Mouse (Mus musculus) hindbrain, embryonic 10.5 days (tissue): ENCODE data around the gene Lrrc74a. TPM values are rescaled to one million over a fixed set of nuclear protein-coding genes. Genes with fewer than 3 reads are reported as not detected.

Experiments
- DNase-seq: peaks from one replicate; pipeline ENCODE4 v3.0.0-alpha.2; 2017; ENCODE audit warnings: low spot score
- H3K27ac ChIP-seq: fragments of 300-500 bp; sonication (generic); 2 replicates; pipeline ENCODE4 v1.5.1; 2016; ENCODE audit warnings: mild to moderate bottlenecking, moderate library complexity
- H3K27me3 ChIP-seq: fragments of 300-500 bp; sonication (generic); 2 replicates; pipeline ENCODE4 v1.6.1; 2016; ENCODE audit warnings: mild to moderate bottlenecking; ENCODE audit not compliant: poor library complexity, insufficient read depth, severe bottlenecking
- H3K36me3 ChIP-seq: fragments of 300-500 bp; sonication (generic); 2 replicates; pipeline ENCODE4 v1.6.1; 2016; ENCODE audit warnings: mild to moderate bottlenecking, moderate library complexity
- H3K4me1 ChIP-seq: fragments of 300-500 bp; sonication (generic); replicated peaks from 2 replicates; pipeline ENCODE4 v1.6.1; 2016; ENCODE audit warnings: mild to moderate bottlenecking
- H3K4me3 ChIP-seq: fragments of 300-500 bp; sonication (generic); 2 replicates; pipeline ENCODE4 v1.5.1; 2016; ENCODE audit warnings: mild to moderate bottlenecking, moderate library complexity
- H3K9me3 ChIP-seq: fragments of 300-500 bp; sonication (generic); 2 replicates; pipeline ENCODE4 v1.6.1; 2016; ENCODE audit warnings: mild to moderate bottlenecking, moderate library complexity
- WGBS: fragments of 180-500 bp; shearing (Covaris S2); methylation state at CpG from one replicate; pipeline ENCODE4 v1.1.7; 2016; 5-methylcytosine and 5-hydroxymethylcytosine counted together
- polyA plus RNA-seq: library from polyadenylated mRNA; unstranded; fragments of >200 nt; fragmentation: Nextera tagmentation; extraction: Ambion mirVana; gene quantifications from 2 replicates; pipeline ENCODE4 v1.2.1, GENCODE M21; 2016

The Lrrc74a gene
- polyA plus RNA-seq, 1 experiment from 2014 or later, result not detected

GRCm38 (mm10) chr12:86726120-86726640 is 8.0 kb upstream of the Lrrc74a start, which contains the start of gene Angel1:
TSS of gene Angel1 (minus strand) at chr12:86726460.
- Histone ChIP-seq H3K4me1 (peaks cover 25% of the 10 kb centered on the region), H3K27ac (peak within 1 kb of the TSS; percentile 89)
- WGBS, result under 1% methylated on average over 44 of the region's 44 CpGs

GRCm38 (mm10) chr12:86761036-86761435 is 26.9 kb downstream of the Lrrc74a start:
- Histone ChIP-seq H3K9me3 (peaks cover 6% of the 10 kb centered on the region; the same call in 1 of the 2 replicates), H3K4me1 (no peaks in the 10 kb centered on the region), H3K27me3 (no peaks in the 10 kb centered on the region), H3K27ac (no peak overlapping the region), H3K4me3 (no peak overlapping the region), H3K36me3 (no peaks in the 10 kb centered on the region)
- whole genome bisulfite sequencing, result 74% methylated on average over 13 of the region's 13 CpGs
- no peak for DNase-seq

More at GRCm38 (mm10) chr12:86726120-86726640, 8.0 kb upstream of the Lrrc74a start, which contains the start of gene Angel1:
- Histone ChIP-seq H3K4me3 (peak within 1 kb of the TSS; percentile 84), H3K9me3 (no peaks in the 10 kb centered on the region), H3K36me3 (peaks cover 4% of the 10 kb centered on the region; the same call in 1 of the 2 replicates), H3K27me3 (no peaks in the 10 kb centered on the region)
- DNase-seq, result peak; percentile 97

- 80% methylated on average over 6 of the region's 6 CpGs for WGBS
- Histone ChIP-seq H3K9me3 (peaks cover 6% of the 10 kb centered on the region; the same call in 1 of the 2 replicates), H3K36me3 (no peaks in the 10 kb centered on the region), H3K4me1 (peaks cover 7% of the 10 kb centered on the region; the same call in 1 of the 2 replicates), H3K4me3 (no peak overlapping the region), H3K27ac (no peak overlapping the region), H3K27me3 (0 out of 2 replicates have a peak, but pooled peaks cover 2% of the 10 kb centered on the region)
- no peak for DNase-seq
Observed at GRCm38 (mm10) chr12:86764060-86764459, 29.9 kb downstream of the Lrrc74a start.

- DNase-seq, result no peak
- H3K4me3 ChIP-seq, result no peak overlapping the region
- no peaks in the 10 kb centered on the region for H3K9me3 ChIP-seq
- H3K4me1 ChIP-seq, result peaks cover 22% of the 10 kb centered on the region
- H3K27me3 ChIP-seq, result 0 out of 2 replicates have a peak, but pooled peaks cover 2% of the 10 kb centered on the region
- WGBS, result 88% methylated on average over 8 of the region's 8 CpGs
- H3K27ac ChIP-seq, result no peak overlapping the region
- H3K36me3 ChIP-seq, result no peaks in the 10 kb centered on the region
Observed at GRCm38 (mm10) chr12:86766467-86766866, 32.3 kb downstream of the Lrrc74a start.

- H3K9me3 ChIP-seq, result no peaks in the 10 kb centered on the region
- 35% methylated on average over 20 of the region's 20 CpGs for WGBS
- no peaks in the 10 kb centered on the region for H3K36me3 ChIP-seq
- DNase-seq, result peak; percentile 67
- H3K27ac ChIP-seq, result peak overlapping the region; percentile 53; the same call in 1 of the 2 replicates
- H3K4me3 ChIP-seq, result no peak overlapping the region
- H3K4me1 ChIP-seq, result peaks cover 37% of the 10 kb centered on the region
- H3K27me3 ChIP-seq, result peaks cover 6% of the 10 kb centered on the region; the same call in 1 of the 2 replicates
Observed at GRCm38 (mm10) chr12:86767868-86768631, 33.9 kb downstream of the Lrrc74a start.

GRCm38 (mm10) chr12:86768986-86769580 is 34.9 kb downstream of the Lrrc74a start:
- H3K36me3 ChIP-seq, result no peaks in the 10 kb centered on the region
- no peaks in the 10 kb centered on the region for H3K9me3 ChIP-seq
- 40% methylated on average over 4 of the region's 4 CpGs for WGBS
- peak; percentile 82 for DNase-seq
- H3K27me3 ChIP-seq, result peaks cover 6% of the 10 kb centered on the region; the same call in 1 of the 2 replicates
- H3K27ac ChIP-seq, result no peak overlapping the region
- H3K4me1 ChIP-seq, result peaks cover 37% of the 10 kb centered on the region
- H3K4me3 ChIP-seq, result no peak overlapping the region

- H3K27ac ChIP-seq, result peak overlapping the region; percentile 71
- no peak for DNase-seq
- H3K36me3 ChIP-seq, result no peaks in the 10 kb centered on the region
- H3K9me3 ChIP-seq, result no peaks in the 10 kb centered on the region
- no peak overlapping the region for H3K4me3 ChIP-seq
- peaks cover 37% of the 10 kb centered on the region for H3K4me1 ChIP-seq
- H3K27me3 ChIP-seq, result peaks cover 6% of the 10 kb centered on the region; the same call in 1 of the 2 replicates
Observed at GRCm38 (mm10) chr12:86769819-86770218, 35.6 kb downstream of the Lrrc74a start.

- no peaks in the 10 kb centered on the region for H3K9me3 ChIP-seq
- H3K4me3 ChIP-seq, result no peak overlapping the region
- peak overlapping the region; percentile 71 for H3K27ac ChIP-seq
- no peaks in the 10 kb centered on the region for H3K36me3 ChIP-seq
- peaks cover 6% of the 10 kb centered on the region; the same call in 1 of the 2 replicates for H3K27me3 ChIP-seq
- 40% methylated on average over 4 of the region's 4 CpGs for WGBS
- no peak for DNase-seq
- H3K4me1 ChIP-seq, result peaks cover 37% of the 10 kb centered on the region
Observed at GRCm38 (mm10) chr12:86770261-86770670, 36.1 kb downstream of the Lrrc74a start.

- Histone ChIP-seq H3K4me1 (peaks cover 42% of the 10 kb centered on the region), H3K27me3 (peaks cover 6% of the 10 kb centered on the region; the same call in 1 of the 2 replicates), H3K9me3 (no peaks in the 10 kb centered on the region), H3K27ac (peak overlapping the region; percentile 59; the same call in 1 of the 2 replicates), H3K4me3 (no peak overlapping the region), H3K36me3 (no peaks in the 10 kb centered on the region)
- DNase-seq, result no peak
- WGBS, result 12% methylated on average over 3 of the region's 3 CpGs
Observed at GRCm38 (mm10) chr12:86770927-86771326, 36.8 kb downstream of the Lrrc74a start.

- no peak overlapping the region for H3K4me3 ChIP-seq
- peak overlapping the region; percentile 74 for H3K27ac ChIP-seq
- peaks cover 42% of the 10 kb centered on the region for H3K4me1 ChIP-seq
- peak; percentile 91 for DNase-seq
- H3K27me3 ChIP-seq, result peaks cover 6% of the 10 kb centered on the region; the same call in 1 of the 2 replicates
- H3K9me3 ChIP-seq, result no peaks in the 10 kb centered on the region
- 13% methylated on average over 12 of the region's 12 CpGs for WGBS
- no peaks in the 10 kb centered on the region for H3K36me3 ChIP-seq
Observed at GRCm38 (mm10) chr12:86771823-86772427, 37.8 kb downstream of the Lrrc74a start.

- peak overlapping the region; percentile 56; the same call in 1 of the 2 replicates for H3K27ac ChIP-seq
- no peaks in the 10 kb centered on the region for H3K9me3 ChIP-seq
- DNase-seq, result no peak
- no peak overlapping the region for H3K4me3 ChIP-seq
- WGBS, result 38% methylated on average over 3 of the region's 3 CpGs
- peaks cover 6% of the 10 kb centered on the region; the same call in 1 of the 2 replicates for H3K27me3 ChIP-seq
- H3K36me3 ChIP-seq, result no peaks in the 10 kb centered on the region
- H3K4me1 ChIP-seq, result peaks cover 42% of the 10 kb centered on the region
Observed at GRCm38 (mm10) chr12:86772551-86772950, 38.4 kb downstream of the Lrrc74a start.

- Histone ChIP-seq H3K27ac (0 out of 2 replicates have a peak overlapping the region, but pooled peaks have one; percentile 12), H3K9me3 (no peaks in the 10 kb centered on the region), H3K4me1 (peaks cover 34% of the 10 kb centered on the region), H3K27me3 (peaks cover 3% of the 10 kb centered on the region; the same call in 1 of the 2 replicates), H3K4me3 (no peak overlapping the region), H3K36me3 (no peaks in the 10 kb centered on the region)
- WGBS, result 83% methylated on average over 7 of the region's 7 CpGs
- DNase-seq, result no peak
Observed at GRCm38 (mm10) chr12:86775561-86776280, 41.6 kb downstream of the Lrrc74a start.
